Mouse (Mus musculus) thymus, adult 2 months (tissue): ENCODE results near the gene Gm20489.

Source experiments
- CTCF ChIP-seq: fragments of 200-500 bp; IDR thresholded peaks from 2 replicates; pipeline ENCODE4 v1.5.1; 2012; ENCODE audit warnings: mild to moderate bottlenecking, control low read depth, low read length, moderate library complexity, borderline replicate concordance; ENCODE audit not compliant: control insufficient read depth, poor library complexity, insufficient read depth; ENCODE audit errors: extremely low read depth
- POLR2A ChIP-seq: fragments of 200-500 bp; IDR thresholded peaks from 2 replicates; pipeline ENCODE4 v1.6.1; 2012; ENCODE audit warnings: mild to moderate bottlenecking, low read length, control low read depth, moderate library complexity; ENCODE audit not compliant: control insufficient read depth, poor library complexity, insufficient read depth; ENCODE audit errors: extremely low read depth

DNA sequence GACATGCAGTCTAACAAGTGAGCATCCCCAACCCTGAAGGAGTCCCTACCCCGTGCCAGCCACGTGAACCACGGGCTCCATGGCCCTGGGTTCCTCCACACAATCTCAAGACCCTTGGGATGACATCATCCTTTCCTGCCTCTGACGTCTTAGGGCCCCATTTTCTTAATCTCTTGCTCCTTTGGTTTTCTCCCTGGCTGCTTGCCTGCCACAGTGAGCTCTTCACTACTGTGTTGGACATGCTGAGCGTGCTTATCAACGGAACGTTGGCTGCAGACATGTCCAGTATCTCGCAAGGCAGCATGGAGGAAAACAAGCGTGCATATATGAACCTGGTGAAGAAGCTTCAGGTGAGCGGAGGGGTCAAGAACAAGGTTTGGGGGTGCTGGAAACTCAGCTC lies 21.3 kb upstream of the Gm20489 start:
- no peak for TF ChIP-seq CTCF
- no peak for TF ChIP-seq POLR2A
